Mouse (Mus musculus) intestine, postnatal 0 days (tissue): Measurements from ENCODE around the gene Fndc1. TPM values are rescaled to one million over a fixed set of nuclear protein-coding genes. Genes with fewer than 3 reads are reported as not detected.

ENCODE experiments used
- ATAC-seq: fragments of 200-750 bp; cut with Nextera tagmentation; 2 replicates; pipeline ENCODE4 v1.8.0; 2017; ENCODE audit warnings: mild to moderate bottlenecking, moderate TSS enrichment, moderate library complexity
- H3K27ac ChIP-seq: fragments of 300-500 bp; sonication (generic); 2 replicates; pipeline ENCODE4 v1.5.1; 2014; ENCODE audit warnings: mild to moderate bottlenecking, low read depth, low read length, moderate library complexity
- H3K27me3 ChIP-seq: fragments of 300-500 bp; sonication (generic); replicated peaks from 2 replicates; pipeline ENCODE4 v1.6.1; 2014; ENCODE audit warnings: low read length, mixed read lengths; ENCODE audit not compliant: control insufficient read depth, insufficient read depth
- H3K36me3 ChIP-seq: fragments of 300-500 bp; sonication (generic); 2 replicates; pipeline ENCODE4 v1.6.1; 2014; ENCODE audit warnings: mild to moderate bottlenecking, moderate library complexity; ENCODE audit not compliant: control insufficient read depth, insufficient read depth
- H3K4me1 ChIP-seq: fragments of 300-500 bp; sonication (generic); replicated peaks from 2 replicates; pipeline ENCODE4 v1.6.1; 2014; ENCODE audit warnings: antibody characterized with exemption, low read length, mixed read lengths; ENCODE audit not compliant: control insufficient read depth, insufficient read depth
- H3K4me2 ChIP-seq: fragments of 300-500 bp; sonication (generic); replicated peaks from 2 replicates; pipeline ENCODE4 v1.6.1; 2014; ENCODE audit warnings: low read depth, mild to moderate bottlenecking, moderate library complexity
- H3K4me3 ChIP-seq: fragments of 300-500 bp; sonication (generic); 2 replicates; pipeline ENCODE4 v1.5.1; 2014; ENCODE audit warnings: low read depth, low read length
- H3K9ac ChIP-seq: fragments of 300-500 bp; sonication (generic); 2 replicates; pipeline ENCODE4 v1.6.1; 2014; ENCODE audit warnings: mild to moderate bottlenecking, low read depth, low read length
- H3K9me3 ChIP-seq: fragments of 300-500 bp; sonication (generic); 2 replicates; pipeline ENCODE4 v1.6.1; 2016; ENCODE audit warnings: mixed run types; ENCODE audit not compliant: control insufficient read depth
- CTCF ChIP-seq: sonication (generic); IDR thresholded peaks from 2 replicates; pipeline ENCODE4 v1.5.1; 2016; ENCODE audit warnings: low read depth, mild to moderate bottlenecking, control low read depth, antibody characterized with exemption, moderate library complexity
- WGBS: fragments of 180-500 bp; shearing (Covaris S2); extraction: QIAGEN DNeasy Blood & Tissue Kit; methylation state at CpG from one replicate; pipeline ENCODE4 v1.1.7; 2014; 5-methylcytosine and 5-hydroxymethylcytosine counted together
- polyA plus RNA-seq: library from polyadenylated mRNA; unstranded; fragments of >200 nt; fragmentation: Nextera tagmentation; extraction: Ambion mirVana; gene quantifications from 2 replicates; pipeline ENCODE4 v1.2.1, GENCODE M21; 2015

Gene Fndc1
- 15.7 and 18.9 TPM in 2 replicates for polyA plus RNA-seq

GRCm38 (mm10) chr17:7826819-7827515 is at the start of gene Fndc1:
TSS of gene Fndc1 (minus strand) at chr17:7827302.
- under 1% methylated on average over 60 of the region's 60 CpGs for WGBS
- Histone ChIP-seq H3K4me1 (no peaks in the 10 kb centered on the region), H3K27ac (no peak within 1 kb of the TSS), H3K4me3 (peak within 1 kb of the TSS; percentile 45), H3K9me3 (no peaks in the 10 kb centered on the region), H3K9ac (peak within 1 kb of the TSS; percentile 48; the same call in 1 of the 2 replicates), H3K27me3 (peaks cover 25% of the 10 kb centered on the region; the same call in 1 of the 2 replicates), H3K4me2 (peak within 1 kb of the TSS; percentile 83), H3K36me3 (no peaks in the 10 kb centered on the region)
- ATAC-seq: no peak
- TF ChIP-seq CTCF: peak; percentile 79

- 86% methylated on average over 13 of the region's 13 CpGs for WGBS
- Histone ChIP-seq H3K27ac (no peak overlapping the region), H3K4me3 (no peak overlapping the region), H3K4me2 (no peak overlapping the region), H3K27me3 (no peaks in the 10 kb centered on the region), H3K4me1 (no peaks in the 10 kb centered on the region), H3K9me3 (no peaks in the 10 kb centered on the region), H3K36me3 (no peaks in the 10 kb centered on the region), H3K9ac (no peak overlapping the region)
- TF ChIP-seq CTCF: no peak
- no peak for ATAC-seq
Measured at GRCm38 (mm10) chr17:7876541-7876940, 49.4 kb upstream of the Fndc1 start.

GRCm38 (mm10) chr17:7875941-7876461 is 48.9 kb upstream of the Fndc1 start:
- Histone ChIP-seq H3K9me3 (no peaks in the 10 kb centered on the region), H3K27ac (no peak overlapping the region), H3K36me3 (no peaks in the 10 kb centered on the region), H3K4me2 (no peak overlapping the region), H3K9ac (no peak overlapping the region), H3K27me3 (no peaks in the 10 kb centered on the region), H3K4me1 (no peaks in the 10 kb centered on the region), H3K4me3 (no peak overlapping the region)
- 38% methylated on average over 12 of the region's 12 CpGs for whole genome bisulfite sequencing
- TF ChIP-seq CTCF: no peak
- ATAC-seq: no peak

- Histone ChIP-seq H3K4me3 (no peak overlapping the region), H3K27me3 (no peaks in the 10 kb centered on the region), H3K36me3 (no peaks in the 10 kb centered on the region), H3K9ac (no peak overlapping the region), H3K4me1 (no peaks in the 10 kb centered on the region), H3K9me3 (no peaks in the 10 kb centered on the region), H3K27ac (no peak overlapping the region), H3K4me2 (no peak overlapping the region)
- TF ChIP-seq CTCF: no peak
- ATAC-seq: no peak
- WGBS: 76% methylated on average over 21 of the region's 21 CpGs
Measured at GRCm38 (mm10) chr17:7874776-7875531, 47.9 kb upstream of the Fndc1 start.

GRCm38 (mm10) chr17:7873382-7873781 is 46.3 kb upstream of the Fndc1 start:
- H3K4me3 ChIP-seq: no peak overlapping the region
- no peaks in the 10 kb centered on the region for H3K9me3 ChIP-seq
- TF ChIP-seq CTCF: no peak
- ATAC-seq: no peak
- WGBS: 74% methylated on average over 7 of the region's 7 CpGs
- no peak overlapping the region for H3K27ac ChIP-seq
- H3K9ac ChIP-seq: no peak overlapping the region
- H3K27me3 ChIP-seq: no peaks in the 10 kb centered on the region
- no peaks in the 10 kb centered on the region for H3K36me3 ChIP-seq
- no peaks in the 10 kb centered on the region for H3K4me1 ChIP-seq
- H3K4me2 ChIP-seq: no peak overlapping the region

- no peak for ATAC-seq
- no peaks in the 10 kb centered on the region for H3K27me3 ChIP-seq
- H3K36me3 ChIP-seq: no peaks in the 10 kb centered on the region
- WGBS: 84% methylated on average over 10 of the region's 10 CpGs
- H3K4me1 ChIP-seq: no peaks in the 10 kb centered on the region
- H3K4me2 ChIP-seq: no peak overlapping the region
- no peak overlapping the region for H3K9ac ChIP-seq
- no peaks in the 10 kb centered on the region for H3K9me3 ChIP-seq
- H3K27ac ChIP-seq: no peak overlapping the region
- H3K4me3 ChIP-seq: no peak overlapping the region
- no peak for TF ChIP-seq CTCF
Measured at GRCm38 (mm10) chr17:7871800-7872199, 44.7 kb upstream of the Fndc1 start.
